Mouse (Mus musculus): ENCODE results near the gene Slc6a6.

Gene Slc6a6

DNA sequence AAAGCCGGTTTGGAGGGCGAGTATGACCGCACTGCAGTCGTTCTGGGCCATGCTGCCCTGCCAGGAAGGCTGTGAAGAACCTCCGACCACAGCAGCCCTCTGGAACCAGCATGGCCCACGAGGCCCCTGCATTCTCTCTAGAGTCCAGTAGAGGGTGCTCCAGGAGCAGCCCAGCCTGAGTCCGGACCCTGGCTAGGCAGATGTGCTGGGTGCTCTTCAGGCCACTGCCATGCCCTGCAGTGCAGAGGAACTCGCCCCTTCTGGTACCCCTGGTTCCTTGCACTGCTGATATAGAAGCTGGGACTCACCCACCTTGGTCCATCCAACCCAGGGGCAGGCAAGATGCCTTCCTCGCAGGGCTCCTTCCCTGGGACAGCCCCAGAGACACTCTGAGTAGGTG is 92.7 kb downstream of the Slc6a6 start:
- peak; percentile 54 for DNase-seq (ENCODE audit: low spot score)

DNA sequence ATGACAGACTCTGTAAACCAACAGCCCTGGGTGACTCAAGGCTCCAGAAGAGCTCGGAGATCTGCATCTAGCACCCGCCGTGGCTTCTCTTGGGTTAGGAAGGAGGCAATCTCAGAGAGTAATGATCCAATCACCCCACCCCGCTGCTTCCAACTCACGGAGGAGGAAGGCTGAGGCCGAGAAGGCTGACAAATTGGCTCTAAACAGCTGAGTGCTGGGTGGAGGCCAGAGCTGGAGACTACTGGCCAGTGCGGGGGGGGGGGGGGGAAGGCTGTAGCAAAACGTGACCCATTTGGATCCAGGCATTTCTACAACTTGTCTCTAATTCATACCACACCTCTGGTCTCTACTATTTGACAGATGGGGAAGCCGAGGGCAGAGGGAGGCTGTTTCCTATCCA is 95.4 kb downstream of the Slc6a6 start:
- DNase-seq (ENCODE audit: low spot score) = no peak

DNA sequence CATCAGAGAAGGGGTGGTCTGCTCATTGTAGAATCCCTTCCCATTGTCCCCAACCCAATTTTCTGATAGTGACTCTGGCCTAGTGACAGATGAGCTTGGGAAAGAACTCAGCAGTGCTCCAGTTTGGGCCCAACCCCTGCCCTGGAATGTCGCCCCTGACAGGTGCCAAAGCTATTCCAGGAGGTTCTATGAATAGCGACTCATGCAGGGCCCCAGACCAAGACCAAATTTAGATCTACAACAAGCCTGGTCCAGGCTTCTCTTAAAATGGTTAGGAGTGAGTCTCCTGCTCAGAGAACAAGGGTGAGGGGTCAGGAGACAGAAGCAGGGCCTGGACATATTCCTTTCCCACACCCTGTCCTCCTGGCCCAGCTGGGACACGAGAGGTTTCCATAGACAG is 101.2 kb downstream of the Slc6a6 start:
- DNase-seq (ENCODE audit: low spot score) = no peak

DNA sequence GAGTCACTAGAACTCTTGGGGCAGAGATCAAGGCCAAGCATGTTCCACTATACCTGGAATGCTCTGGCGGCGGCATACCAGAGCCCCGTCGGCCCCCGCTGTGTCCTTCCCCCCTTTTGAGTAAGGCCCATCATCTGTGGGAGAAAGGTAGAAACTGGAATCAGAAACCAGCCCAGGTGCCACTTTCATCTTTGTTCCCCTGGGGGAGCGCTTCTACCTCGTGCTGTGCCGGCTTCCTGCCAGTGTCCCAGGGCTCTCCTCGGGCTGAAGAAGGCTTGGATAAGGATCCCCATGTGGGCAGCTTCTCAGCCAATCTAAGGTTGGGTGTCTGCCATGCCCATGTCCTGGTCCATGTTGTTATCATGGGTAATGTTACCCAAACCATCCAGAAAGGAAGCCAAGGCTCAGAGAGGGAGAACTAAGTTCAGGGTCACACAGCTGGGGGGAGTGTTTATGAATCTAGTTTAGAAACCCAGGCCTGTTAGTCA is 104.5 kb downstream of the Slc6a6 start:
- DNase-seq (ENCODE audit: low spot score) = no peak

DNA sequence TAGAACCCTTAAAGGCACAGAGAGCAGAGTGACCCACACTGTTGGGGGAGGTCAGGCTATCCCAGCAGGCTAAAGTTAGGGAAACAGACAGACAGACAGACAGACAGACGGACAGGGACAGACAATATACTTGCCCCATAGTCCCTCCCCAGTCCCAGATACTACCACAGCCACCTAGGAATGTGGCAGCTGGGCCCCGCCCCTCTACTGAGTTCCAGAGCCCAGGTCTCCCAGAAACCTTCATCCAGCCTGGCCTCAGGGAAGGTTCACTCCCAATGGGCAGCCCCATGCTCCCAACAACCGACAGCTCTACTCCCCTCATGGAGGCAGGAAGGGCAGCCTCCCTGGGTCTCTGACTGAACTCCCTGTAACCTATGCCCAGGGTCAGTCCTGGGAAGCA is 111.8 kb downstream of the Slc6a6 start:
- no peak for DNase-seq (ENCODE audit: low spot score)

DNA sequence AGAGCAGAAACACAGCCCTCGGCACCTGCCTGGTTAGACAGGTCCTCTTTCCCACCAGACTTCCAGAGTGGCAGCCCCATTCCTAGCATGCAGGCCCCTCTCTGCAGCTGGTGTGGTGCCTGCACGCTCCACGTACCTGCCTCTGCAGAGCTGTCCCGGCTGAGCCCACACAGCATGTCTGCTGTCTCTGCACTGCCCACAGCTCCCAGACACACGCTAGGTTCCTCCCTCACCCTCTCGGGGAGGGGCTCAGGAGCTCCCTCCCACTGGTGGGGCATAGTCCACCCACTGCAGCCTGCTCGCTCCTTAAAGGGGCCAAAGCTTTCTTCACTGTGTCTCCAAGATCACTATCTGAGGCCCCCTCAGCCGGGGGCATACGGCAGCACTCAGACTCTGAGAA is 112.2 kb downstream of the Slc6a6 start:
- no peak for DNase-seq (ENCODE audit: low spot score)

DNA sequence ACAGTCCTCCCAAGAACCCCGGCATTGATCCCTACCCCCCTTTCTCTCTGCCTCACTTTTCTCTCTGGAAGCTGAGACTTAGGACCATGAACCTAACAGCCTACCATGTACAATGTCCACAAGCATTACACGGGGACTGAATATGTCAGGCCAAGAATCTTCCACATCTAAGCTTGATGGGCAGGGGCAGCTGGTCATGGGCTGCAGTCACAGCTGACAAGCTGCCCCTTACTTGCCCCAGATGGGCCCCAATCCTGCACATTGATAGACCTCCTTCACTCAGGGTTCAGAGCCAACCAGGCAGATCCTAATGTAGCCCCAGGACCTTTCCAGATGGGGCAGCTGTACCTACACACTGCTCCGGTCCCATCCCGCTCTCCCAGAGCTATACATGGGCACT is 112.9 kb downstream of the Slc6a6 start:
- DNase-seq (ENCODE audit: low spot score) = no peak

DNA sequence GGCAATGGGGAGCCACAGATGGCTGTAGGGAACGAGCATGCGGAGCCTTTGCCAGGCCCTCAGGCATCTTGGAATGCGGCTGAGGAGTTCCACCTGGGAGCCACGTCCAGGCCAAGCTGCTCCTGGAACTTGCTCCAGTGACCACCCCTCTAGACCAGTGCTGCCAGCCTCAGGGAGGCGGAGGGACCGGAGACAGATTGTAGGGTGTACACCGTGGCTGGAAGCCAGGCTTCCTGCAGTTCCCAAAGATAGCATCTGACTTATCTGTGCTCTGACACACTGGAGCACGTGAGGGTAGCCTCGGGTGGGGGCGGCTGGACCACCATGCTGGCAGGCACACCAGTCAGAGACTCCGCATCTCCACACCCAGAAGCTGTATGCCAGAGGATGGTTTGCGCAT is 114.6 kb downstream of the Slc6a6 start:
- DNase-seq (ENCODE audit: low spot score) = peak; percentile 30

DNA sequence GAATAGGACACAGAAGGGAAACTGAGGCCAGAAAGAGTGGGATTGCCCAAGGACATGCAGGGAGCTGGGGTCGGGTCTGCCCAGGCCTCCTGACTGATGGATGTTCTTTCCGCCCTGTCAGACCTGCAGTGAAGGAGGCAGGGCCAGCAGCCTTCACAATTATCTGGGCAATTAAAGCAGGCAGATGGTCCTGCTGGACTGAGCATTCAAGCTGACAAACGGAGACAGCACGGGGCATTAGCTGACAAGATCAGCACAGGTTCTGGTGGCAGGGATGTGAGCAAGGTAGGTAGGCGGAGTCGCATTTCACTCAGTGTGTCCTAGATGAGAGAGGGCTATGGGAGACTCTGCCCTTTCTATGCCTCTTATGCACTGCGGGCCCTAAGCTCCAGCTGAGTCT is 120.3 kb downstream of the Slc6a6 start:
- DNase-seq (ENCODE audit: low spot score) = no peak

DNA sequence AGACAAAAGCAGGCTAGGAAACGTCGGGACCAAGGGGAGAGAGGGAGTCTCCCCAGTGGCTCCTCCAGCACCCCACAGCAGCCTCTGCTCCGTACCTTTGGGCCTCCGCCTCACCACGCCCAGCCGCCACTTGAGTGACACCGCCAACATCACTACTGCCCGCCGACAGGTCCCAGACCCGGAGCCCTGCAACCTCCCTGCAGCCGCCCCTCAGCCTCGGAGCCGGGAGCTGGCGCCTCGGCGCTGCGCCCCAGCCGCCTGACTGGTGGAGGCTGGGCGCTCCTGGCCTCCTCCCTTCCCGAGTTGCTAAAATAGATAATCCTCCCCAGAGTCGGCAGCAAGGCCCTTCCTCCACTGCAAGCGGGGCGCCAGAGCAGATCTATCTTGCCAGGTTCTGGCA is 123.3 kb downstream of the Slc6a6 start:
- no peak for DNase-seq (ENCODE audit: low spot score)

DNA sequence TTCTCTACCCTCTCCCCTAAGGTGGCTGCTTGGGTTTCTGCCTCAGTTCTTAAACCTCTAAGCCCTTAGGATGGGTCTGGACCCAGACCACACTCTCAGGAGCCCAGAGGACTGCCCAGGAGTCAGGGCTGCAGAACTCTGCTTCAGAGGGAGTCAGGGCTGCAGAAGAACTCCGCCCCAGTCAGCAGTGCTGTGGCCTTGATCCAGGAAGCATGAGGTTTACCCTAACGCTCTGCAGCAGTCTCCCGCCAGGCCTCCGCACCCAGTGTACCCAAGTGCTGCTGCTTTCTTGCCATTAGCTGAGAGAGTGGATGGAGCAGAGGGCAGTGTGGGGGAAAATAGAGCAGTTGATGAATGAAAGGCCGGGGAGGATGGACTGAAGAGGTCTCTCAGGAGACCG is 124.2 kb downstream of the Slc6a6 start:
- no peak for DNase-seq (ENCODE audit: low spot score)

All from layer of hippocampus, adult 11-12 months (tissue).